Mouse (Mus musculus): Measurements from ENCODE around the gene Slc41a2. TPM values are rescaled to one million over a fixed set of nuclear protein-coding genes. Genes with fewer than 3 reads are reported as not detected.

The Slc41a2 gene
- polyA plus RNA-seq, 1 experiment = 1.3 TPM

DNA sequence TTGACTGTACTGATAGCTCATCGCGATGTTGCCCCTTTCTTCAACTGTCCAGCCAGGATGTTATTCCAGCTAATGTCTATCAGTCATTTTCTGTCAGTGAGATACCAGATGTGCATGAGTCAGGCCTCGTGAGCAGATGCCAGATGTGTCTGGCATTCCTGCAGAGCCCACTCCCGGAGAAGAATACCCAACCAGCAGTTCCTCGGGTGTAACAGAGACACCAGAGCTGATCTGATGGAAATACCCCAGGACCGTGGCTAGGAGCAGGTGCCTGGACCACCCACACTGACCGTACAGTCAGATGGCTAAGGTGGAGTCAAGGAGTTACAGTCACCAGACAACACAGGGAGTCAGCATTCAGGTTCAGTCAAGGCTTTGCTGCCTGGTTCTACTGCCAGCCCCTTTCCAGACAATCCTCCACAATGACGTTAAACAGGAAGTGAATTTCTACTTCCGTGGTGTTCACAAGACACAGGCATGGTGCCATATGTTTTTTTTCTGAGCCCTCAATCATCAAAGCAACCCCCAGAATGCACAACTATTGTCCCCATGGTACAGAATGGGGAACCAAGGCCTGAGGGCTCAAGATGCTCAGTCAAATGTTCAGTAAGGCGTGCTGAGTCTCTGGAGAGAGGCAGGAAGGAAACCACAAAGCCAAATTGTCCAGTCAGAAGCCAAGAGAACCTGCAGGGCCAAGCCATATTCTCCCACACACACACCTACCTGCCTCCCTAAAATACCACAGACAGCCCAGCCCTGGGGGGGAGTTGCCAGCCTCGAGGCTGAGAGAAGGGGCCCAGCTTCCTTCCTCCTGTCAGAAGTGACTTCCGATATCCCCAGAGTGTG, 153.8 kb downstream of the Slc41a2 start:
- Histone ChIP-seq H3K4me3 (ENCODE audit: insufficient read depth, low read depth, low read length) (no peak overlapping the region), H3K4me1 (ENCODE audit: control insufficient read depth, insufficient read depth, insufficient read length, low read length) (peaks cover 46% of the 10 kb centered on the region), H3K27ac (replicated peaks; ENCODE audit: low read depth, low read length) (peak overlapping the region; percentile 48)

GRCm38 (mm10) chr10:83182573-83182960, 155.1 kb downstream of the Slc41a2 start:
- Histone ChIP-seq H3K27ac (replicated peaks; ENCODE audit: low read depth, low read length) (no peak overlapping the region), H3K4me1 (ENCODE audit: control insufficient read depth, insufficient read depth, insufficient read length, low read length) (peaks cover 54% of the 10 kb centered on the region), H3K4me3 (ENCODE audit: insufficient read depth, low read depth, low read length) (no peak overlapping the region)

GRCm38 (mm10) chr10:83181831-83182572, 155.7 kb downstream of the Slc41a2 start:
- H3K27ac ChIP-seq (replicated peaks; ENCODE audit: low read depth, low read length) = peak overlapping the region; percentile 16; the same call in 1 of the 2 replicates
- no peak overlapping the region for H3K4me3 ChIP-seq (ENCODE audit: insufficient read depth, low read depth, low read length)
- H3K4me1 ChIP-seq (ENCODE audit: control insufficient read depth, insufficient read depth, insufficient read length, low read length) = peaks cover 58% of the 10 kb centered on the region

Other genes with a start within 250 kb of the Slc41a2 start
- 0.20 and 0.25 TPM in 2 replicates for gene D10Wsu102e, start 22.3 kb upstream of the Slc41a2 start, polyA plus RNA-seq (2012; ENCODE audit: insufficient read depth, insufficient read length, missing spikeins)
- 0.25 TPM in 1 of 2 replicates, not detected in the other for gene Aldh1l2, start 196.3 kb upstream of the Slc41a2 start, polyA plus RNA-seq (2012; ENCODE audit: insufficient read depth, insufficient read length, missing spikeins)
- gene Washc4, start 205.9 kb upstream of the Slc41a2 start, polyA plus RNA-seq (2012; ENCODE audit: insufficient read depth, insufficient read length, missing spikeins) = 6.5 and 8.2 TPM in 2 replicates